Mouse (Mus musculus): ENCODE data around the gene Cylc2. TPM values are rescaled to one million over a fixed set of nuclear protein-coding genes. Genes with fewer than 3 reads are reported as not detected.

Gene Cylc2
- total RNA-seq (2023), result not detected

GRCm38 (mm10) chr4:51216378-51216777, at the start of gene Cylc2:
Gene Cylc2, plus strand, starts transcription at chr4:51216678.

